Mouse (Mus musculus): ENCODE measurements around the gene Gm43064. TPM values are rescaled to one million over a fixed set of nuclear protein-coding genes. Genes with fewer than 3 reads are reported as not detected.
A peak's percentile ranks its signal among the peaks of the same experiment; 100 is the strongest.

Gene Gm43064
- polyA plus RNA-seq, 1 experiment, result 0.14 TPM

DNA sequence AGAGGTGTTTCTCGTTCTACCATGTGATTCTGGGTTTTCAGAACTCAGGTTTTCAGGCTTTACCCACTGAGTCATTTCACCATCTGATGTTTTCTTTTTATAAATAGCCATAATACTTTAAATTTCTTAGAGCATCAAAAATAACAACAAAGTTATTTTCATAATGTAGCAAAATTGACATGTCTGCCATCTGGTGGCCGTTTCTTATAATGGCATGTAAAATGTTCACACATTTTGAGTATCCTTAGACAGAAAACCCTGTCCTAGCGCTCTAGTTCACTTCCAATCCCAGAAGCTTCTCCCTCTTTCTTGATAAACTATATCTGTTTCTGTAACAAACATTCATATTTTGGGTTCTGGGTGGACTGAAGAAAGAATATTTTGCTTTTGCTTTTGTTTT is 78.2 kb downstream of the Gm43064 start:
- H3K36me3 ChIP-seq (ENCODE audit: control insufficient read depth, insufficient read depth, low read length), result no peaks in the 10 kb centered on the region
- no peaks in the 10 kb centered on the region for H3K27me3 ChIP-seq (replicated peaks; ENCODE audit: control insufficient read depth, insufficient read depth, low read length)
- peak; percentile 66 for DNase-seq
- WGBS, result 20% methylated on average over 3 of the region's 3 CpGs
- no peaks in the 10 kb centered on the region for H3K4me1 ChIP-seq (ENCODE audit: control insufficient read depth, insufficient read depth, low read length)
- TF ChIP-seq POLR2A (IDR thresholded peaks at IDR 0.05; ENCODE audit: low read depth, low read length), result no peak
- 0 out of 2 replicates have a peak, but pooled peaks have one; percentile 17 for TF ChIP-seq CTCF (conservative IDR thresholded peaks at IDR 0.05; ENCODE audit: insufficient read depth, insufficient read length, low read depth, low read length)
- H3K27ac ChIP-seq (ENCODE audit: insufficient read depth, low read depth, low read length), result no peak overlapping the region
- H3K4me3 ChIP-seq (ENCODE audit: insufficient read depth, low read depth, low read length), result no peak overlapping the region

Other genes with a start within 250 kb of the Gm43064 start
- gene Syt6, start 234.3 kb upstream of the Gm43064 start, polyA plus RNA-seq (2012; rRNA removed), result not detected in 2 replicates
- gene Atg4a-ps, start 163.5 kb upstream of the Gm43064 start, polyA plus RNA-seq (2012; rRNA removed), result 0.05 TPM in 1 of 2 replicates, not detected in the other
- gene Olfml3, start 71.6 kb upstream of the Gm43064 start, polyA plus RNA-seq (2012; rRNA removed), result 30.0 and 31.7 TPM in 2 replicates
- gene Gm10964, start 70.2 kb upstream of the Gm43064 start, polyA plus RNA-seq (2012; rRNA removed), result not detected in 2 replicates
- 58.1 and 62.3 TPM in 2 replicates for gene Hipk1, start 18.0 kb upstream of the Gm43064 start, polyA plus RNA-seq (2012; rRNA removed)
- 8.9 and 12.5 TPM in 2 replicates for gene Dclre1b, start 129 bp upstream of the Gm43064 start, polyA plus RNA-seq (2012; rRNA removed)
- gene Ap4b1, start 53 bp upstream of the Gm43064 start, polyA plus RNA-seq (2012; rRNA removed), result 13.8 and 15.7 TPM in 2 replicates
- 0.17 TPM in 1 of 2 replicates, not detected in the other for gene Bcl2l15, start 23.0 kb downstream of the Gm43064 start, polyA plus RNA-seq (2012; rRNA removed)
- 1.8 and 2.3 TPM in 2 replicates for gene Ptpn22, start 50.2 kb downstream of the Gm43064 start, polyA plus RNA-seq (2012; rRNA removed)
- 2.4 and 2.5 TPM in 2 replicates for gene Rsbn1, start 104.5 kb downstream of the Gm43064 start, polyA plus RNA-seq (2012; rRNA removed)
- 4.7 TPM in 2 replicates for gene Phtf1, start 158.5 kb downstream of the Gm43064 start, polyA plus RNA-seq (2012; rRNA removed)